Comparison of ENCODE assay signal across 12 mouse cellular contexts in genomic region chr1:133078338-133078727, GRCm38 (mm10). TPM values are rescaled to one million over a fixed set of nuclear protein-coding genes. Genes with fewer than 3 reads are reported as not detected.
DNase-seq lines count a peak whose midpoint lies in the region; ATAC-seq lines count a peak whose summit lies in the region.
"Had no signal": no experiment of that assay in that cellular context is flagged by ENCODE, and none has a peak within 500 bp of the region (broad histone marks: within the 10 kb centered on the region; RNA-seq: fewer than 3 reads in every experiment).

No protein-coding gene starts in this region.

- no peak for ATAC-seq in hindbrain, embryonic 14.5 days (ENCODE audit: low FRiP score)
- ATAC-seq in neural tube, embryonic 11.5 days (ENCODE audit: insufficient read depth, low FRiP score, low TSS enrichment): no peak
- ATAC-seq in neural tube, embryonic 15.5 days (ENCODE audit: low FRiP score): no peak
- peak; percentile 55 for ATAC-seq in forebrain, embryonic 16.5 days
- ATAC-seq in neural tube, embryonic 13.5 days (ENCODE audit: low read depth): no peak

- 0 out of 2 replicates have a peak, but pooled peaks cover 3% of the 10 kb centered on the region for H3K27me3 ChIP-seq in hindbrain, embryonic 10.5 days (ENCODE audit: insufficient read depth, poor library complexity, severe bottlenecking)
- no peaks in the 10 kb centered on the region for H3K27me3 ChIP-seq in hindbrain, embryonic 14.5 days (ENCODE audit: control insufficient read depth, insufficient read depth, low read length)
- H3K27me3 ChIP-seq in neural tube, embryonic 11.5 days (ENCODE audit: control insufficient read depth, insufficient read depth, low read length): no peaks in the 10 kb centered on the region
- no peaks in the 10 kb centered on the region for H3K27me3 ChIP-seq in neural tube, embryonic 15.5 days (replicated peaks)
- no peaks in the 10 kb centered on the region for H3K27me3 ChIP-seq in forebrain, embryonic 16.5 days (replicated peaks; ENCODE audit: control insufficient read depth, insufficient read depth, low read length)
- H3K27me3 ChIP-seq in neural tube, embryonic 13.5 days: peaks cover 3% of the 10 kb centered on the region; the same call in 1 of the 2 replicates
- H3K27me3 ChIP-seq: embryonic facial prominence, embryonic 13.5 days had no signal

- no peak overlapping the region for H3K9ac ChIP-seq in hindbrain, embryonic 14.5 days
- H3K9ac ChIP-seq in neural tube, embryonic 11.5 days (ENCODE audit: low read length): no peak overlapping the region
- no peak overlapping the region for H3K9ac ChIP-seq in neural tube, embryonic 15.5 days (replicated peaks)
- no peak overlapping the region for H3K9ac ChIP-seq in forebrain, embryonic 16.5 days (replicated peaks; ENCODE audit: low read depth, low read length)
- no peak overlapping the region for H3K9ac ChIP-seq in neural tube, embryonic 13.5 days
- H3K9ac ChIP-seq: embryonic facial prominence, embryonic 13.5 days had no signal

- no peak overlapping the region for H3K4me2 ChIP-seq in hindbrain, embryonic 14.5 days (replicated peaks)
- no peak overlapping the region for H3K4me2 ChIP-seq in neural tube, embryonic 11.5 days (ENCODE audit: low read depth)
- H3K4me2 ChIP-seq in neural tube, embryonic 15.5 days: no peak overlapping the region
- H3K4me2 ChIP-seq in forebrain, embryonic 16.5 days (ENCODE audit: low read length): no peak overlapping the region
- no peak overlapping the region for H3K4me2 ChIP-seq in neural tube, embryonic 13.5 days
- H3K4me2 ChIP-seq: embryonic facial prominence, embryonic 13.5 days had no signal

- H3K36me3 ChIP-seq in hindbrain, embryonic 10.5 days: peaks cover 94% of the 10 kb centered on the region
- peaks cover 46% of the 10 kb centered on the region for H3K36me3 ChIP-seq in hindbrain, embryonic 14.5 days (replicated peaks; ENCODE audit: control insufficient read depth, insufficient read depth)
- H3K36me3 ChIP-seq in neural tube, embryonic 11.5 days (ENCODE audit: control insufficient read depth, insufficient read depth, low read length): peaks cover 4% of the 10 kb centered on the region; the same call in 1 of the 2 replicates
- peaks cover 41% of the 10 kb centered on the region for H3K36me3 ChIP-seq in neural tube, embryonic 15.5 days
- peaks cover 14% of the 10 kb centered on the region for H3K36me3 ChIP-seq in forebrain, embryonic 16.5 days (ENCODE audit: control insufficient read depth, insufficient read depth)
- H3K36me3 ChIP-seq in neural tube, embryonic 13.5 days: peaks cover 66% of the 10 kb centered on the region

- H3K4me3 ChIP-seq in hindbrain, embryonic 10.5 days: no peak overlapping the region
- H3K4me3 ChIP-seq in hindbrain, embryonic 14.5 days (replicated peaks; ENCODE audit: low read length): no peak overlapping the region
- H3K4me3 ChIP-seq in neural tube, embryonic 11.5 days (ENCODE audit: low read depth, low read length): no peak overlapping the region
- no peak overlapping the region for H3K4me3 ChIP-seq in neural tube, embryonic 15.5 days (replicated peaks)
- H3K4me3 ChIP-seq in forebrain, embryonic 16.5 days (replicated peaks; ENCODE audit: low read length): no peak overlapping the region
- no peak overlapping the region for H3K4me3 ChIP-seq in neural tube, embryonic 13.5 days
- H3K4me3 ChIP-seq: embryonic facial prominence, embryonic 13.5 days had no signal

- no peak for DNase-seq in hindbrain, embryonic 10.5 days (ENCODE audit: low spot score)
- DNase-seq in hindbrain, embryonic 14.5 days (ENCODE audit: low spot score): no peak
- no peak for DNase-seq in neural tube, embryonic 11.5 days (ENCODE audit: low spot score)
- no peak for DNase-seq in adrenal gland, postnatal 36 days
- DNase-seq in c-Kit-positive CD71-positive TER-119-positive erythroid progenitor cells, embryonic 14.5 days (ENCODE audit: low spot score): no peak
- DNase-seq: cerebellum, adult 11 months; kidney, postnatal 36 days; lung, postnatal 14 days had no signal

- peaks cover 79% of the 10 kb centered on the region for H3K4me1 ChIP-seq in hindbrain, embryonic 10.5 days (replicated peaks)
- peaks cover 7% of the 10 kb centered on the region for H3K4me1 ChIP-seq in hindbrain, embryonic 14.5 days (replicated peaks; ENCODE audit: control insufficient read depth, insufficient read depth, low read length)
- peaks cover 21% of the 10 kb centered on the region for H3K4me1 ChIP-seq in neural tube, embryonic 11.5 days (ENCODE audit: control insufficient read depth, insufficient read depth, low read length)
- H3K4me1 ChIP-seq in neural tube, embryonic 15.5 days: peaks cover 24% of the 10 kb centered on the region
- peaks cover 28% of the 10 kb centered on the region for H3K4me1 ChIP-seq in forebrain, embryonic 16.5 days (replicated peaks; ENCODE audit: control insufficient read depth, insufficient read depth, low read length)
- peaks cover 52% of the 10 kb centered on the region for H3K4me1 ChIP-seq in neural tube, embryonic 13.5 days (replicated peaks)

- H3K9me3 ChIP-seq in hindbrain, embryonic 10.5 days: no peaks in the 10 kb centered on the region
- no peaks in the 10 kb centered on the region for H3K9me3 ChIP-seq in hindbrain, embryonic 14.5 days (ENCODE audit: control insufficient read depth, low read length)
- H3K9me3 ChIP-seq in neural tube, embryonic 11.5 days (ENCODE audit: control insufficient read depth, low read length): no peaks in the 10 kb centered on the region
- H3K9me3 ChIP-seq in neural tube, embryonic 15.5 days (replicated peaks): no peaks in the 10 kb centered on the region
- H3K9me3 ChIP-seq in forebrain, embryonic 16.5 days (ENCODE audit: control insufficient read depth, low read length): no peaks in the 10 kb centered on the region
- H3K9me3 ChIP-seq in neural tube, embryonic 13.5 days: no peaks in the 10 kb centered on the region
- H3K9me3 ChIP-seq: embryonic facial prominence, embryonic 13.5 days had no signal

- WGBS in hindbrain, embryonic 10.5 days: 71% methylated on average over 1 of the region's 1 CpGs
- WGBS in hindbrain, embryonic 14.5 days: 24% methylated on average over 1 of the region's 1 CpGs
- WGBS in neural tube, embryonic 11.5 days: 55% methylated on average over 1 of the region's 1 CpGs
- WGBS in neural tube, embryonic 15.5 days: 56% methylated on average over 1 of the region's 1 CpGs
- 62% methylated on average over 1 of the region's 1 CpGs for WGBS in forebrain, embryonic 16.5 days
- 45% methylated on average over 1 of the region's 1 CpGs for WGBS in neural tube, embryonic 13.5 days

- H3K27ac ChIP-seq in hindbrain, embryonic 10.5 days: peak overlapping the region; percentile 98
- H3K27ac ChIP-seq in hindbrain, embryonic 14.5 days: no peak overlapping the region
- H3K27ac ChIP-seq in neural tube, embryonic 11.5 days (ENCODE audit: low read depth, low read length): peak overlapping the region; percentile 53
- H3K27ac ChIP-seq in neural tube, embryonic 15.5 days (replicated peaks): no peak overlapping the region; the same call in 1 of the 2 replicates
- peak overlapping the region; percentile 54 for H3K27ac ChIP-seq in forebrain, embryonic 16.5 days (ENCODE audit: low read length)
- peak overlapping the region; percentile 71 for H3K27ac ChIP-seq in neural tube, embryonic 13.5 days (replicated peaks)

RNA-seq across cellular contexts. Expression of gene Pik3c2b, which starts 32.9 kb away (rescaled TPM):
- polyA plus RNA-seq in hindbrain, embryonic 10.5 days (2016; fragmentation: Nextera tagmentation; extraction: Ambion mirVana): 16.8 and 20.8 TPM in 2 replicates
- 13.7 and 14.8 TPM in 2 replicates for polyA plus RNA-seq in hindbrain, embryonic 14.5 days (2014; fragmentation: Nextera tagmentation; extraction: Ambion mirVana)
- polyA plus RNA-seq in neural tube, embryonic 11.5 days (2014; fragmentation: Nextera tagmentation; extraction: Ambion mirVana): 14.6 and 15.4 TPM in 2 replicates
- polyA plus RNA-seq in neural tube, embryonic 15.5 days (2015; fragmentation: Nextera tagmentation; extraction: Ambion mirVana): 10.6 and 11.1 TPM in 2 replicates
- polyA plus RNA-seq in forebrain, embryonic 16.5 days (2015; fragmentation: Nextera tagmentation; extraction: Ambion mirVana): 16.0 and 17.9 TPM in 2 replicates
- polyA plus RNA-seq in neural tube, embryonic 13.5 days (2015; fragmentation: Nextera tagmentation; extraction: Ambion mirVana): 13.9 and 14.0 TPM in 2 replicates
- total RNA-seq in adrenal gland, postnatal 36 days (2021): 1 to 10 TPM; 5.4 to 6.3 TPM

RNA-seq across cellular contexts. Expression of gene Mdm4, which starts 48.0 kb away (rescaled TPM):
- polyA plus RNA-seq in hindbrain, embryonic 10.5 days (2016; fragmentation: Nextera tagmentation; extraction: Ambion mirVana): 31.9 and 36.3 TPM in 2 replicates
- 42.4 and 51.8 TPM in 2 replicates for polyA plus RNA-seq in hindbrain, embryonic 14.5 days (2014; fragmentation: Nextera tagmentation; extraction: Ambion mirVana)
- 41.0 and 41.2 TPM in 2 replicates for polyA plus RNA-seq in neural tube, embryonic 11.5 days (2014; fragmentation: Nextera tagmentation; extraction: Ambion mirVana)
- 30.1 and 33.0 TPM in 2 replicates for polyA plus RNA-seq in neural tube, embryonic 15.5 days (2015; fragmentation: Nextera tagmentation; extraction: Ambion mirVana)
- polyA plus RNA-seq in forebrain, embryonic 16.5 days (2015; fragmentation: Nextera tagmentation; extraction: Ambion mirVana): 42.5 and 50.6 TPM in 2 replicates
- polyA plus RNA-seq in neural tube, embryonic 13.5 days (2015; fragmentation: Nextera tagmentation; extraction: Ambion mirVana): 30.0 and 33.6 TPM in 2 replicates
- total RNA-seq in adrenal gland, postnatal 36 days (2021): 10 to 100 TPM; 66.4 to 83.1 TPM

RNA-seq across cellular contexts. Expression of gene Ppp1r15b, which starts 52.6 kb away (rescaled TPM):
- 46.2 and 54.6 TPM in 2 replicates for polyA plus RNA-seq in hindbrain, embryonic 10.5 days (2016; fragmentation: Nextera tagmentation; extraction: Ambion mirVana)
- 29.6 and 36.0 TPM in 2 replicates for polyA plus RNA-seq in hindbrain, embryonic 14.5 days (2014; fragmentation: Nextera tagmentation; extraction: Ambion mirVana)
- polyA plus RNA-seq in neural tube, embryonic 11.5 days (2014; fragmentation: Nextera tagmentation; extraction: Ambion mirVana): 55.3 and 57.6 TPM in 2 replicates
- polyA plus RNA-seq in neural tube, embryonic 15.5 days (2015; fragmentation: Nextera tagmentation; extraction: Ambion mirVana): 23.4 and 25.4 TPM in 2 replicates
- polyA plus RNA-seq in forebrain, embryonic 16.5 days (2015; fragmentation: Nextera tagmentation; extraction: Ambion mirVana): 36.3 and 40.3 TPM in 2 replicates
- 27.8 and 30.8 TPM in 2 replicates for polyA plus RNA-seq in neural tube, embryonic 13.5 days (2015; fragmentation: Nextera tagmentation; extraction: Ambion mirVana)
- 10 to 100 TPM; 92.4 to 97.3 TPM for total RNA-seq in adrenal gland, postnatal 36 days (2021)

Comparison
In these comparisons a context has a peak if more than half of its experiments do, and no peak if none do; other contexts are left out.
1. H3K27ac ChIP-seq: peak in hindbrain, embryonic 10.5 days (single experiment), neural tube, embryonic 11.5 days (single experiment), forebrain, embryonic 16.5 days (single experiment) and neural tube, embryonic 13.5 days (single experiment); none in hindbrain, embryonic 14.5 days (single experiment) and neural tube, embryonic 15.5 days (single experiment).